23 mouse cellular contexts compared by ENCODE assay signal in genomic region chr16:82815255-82815654, GRCm38 (mm10). TPM values are rescaled to one million over a fixed set of nuclear protein-coding genes. Genes with fewer than 3 reads are reported as not detected.
"Had no signal": no experiment of that assay in that cellular context is flagged by ENCODE, and none has a peak within 500 bp of the region (broad histone marks: within the 10 kb centered on the region; RNA-seq: fewer than 3 reads in every experiment).

No protein-coding gene starts in this region.

- H3K4me1 ChIP-seq: kidney, embryonic 15.5 days; limb, embryonic 13.5 days; liver, embryonic 12.5 days; liver, embryonic 15.5 days; lung, embryonic 15.5 days; megakaryocyte, embryonic 14.5 days; midbrain, embryonic 15.5 days; stomach, embryonic 15.5 days had no signal

- H3K27ac ChIP-seq: kidney, embryonic 15.5 days; left cerebral cortex, adult 2 months; limb, embryonic 13.5 days; liver, embryonic 12.5 days; liver, embryonic 15.5 days; lung, embryonic 15.5 days; midbrain, embryonic 15.5 days; stomach, embryonic 15.5 days had no signal

- H3K9me3 ChIP-seq: kidney, embryonic 15.5 days; limb, embryonic 13.5 days; liver, embryonic 12.5 days; liver, embryonic 15.5 days; lung, embryonic 15.5 days; megakaryocyte, embryonic 14.5 days; midbrain, embryonic 15.5 days; stomach, embryonic 15.5 days had no signal

- H3K4me3 ChIP-seq: kidney, embryonic 15.5 days; left cerebral cortex, adult 2 months; limb, embryonic 13.5 days; liver, embryonic 12.5 days; liver, embryonic 15.5 days; lung, embryonic 15.5 days; megakaryocyte, embryonic 14.5 days; midbrain, embryonic 15.5 days; stomach, embryonic 15.5 days had no signal

- H3K9ac ChIP-seq: kidney, embryonic 15.5 days; limb, embryonic 13.5 days; liver, embryonic 12.5 days; liver, embryonic 15.5 days; lung, embryonic 15.5 days; midbrain, embryonic 15.5 days; stomach, embryonic 15.5 days had no signal

- DNase-seq: kidney, adult 11 months; kidney, adult 8-10 months; kidney, postnatal 10 days; kidney, postnatal 36 days; layer of hippocampus, postnatal 36 days; liver; lung, adult 18-20 months; lung, postnatal 10 days; lung, postnatal 36 days; retina, postnatal 1 day; right cerebral cortex, postnatal 25 days; spleen, adult 18-20 months; thymus, postnatal 25 days had no signal

- H3K36me3 ChIP-seq: kidney, embryonic 15.5 days; limb, embryonic 13.5 days; liver, embryonic 12.5 days; liver, embryonic 15.5 days; lung, embryonic 15.5 days; midbrain, embryonic 15.5 days; stomach, embryonic 15.5 days had no signal

- H3K27me3 ChIP-seq: kidney, embryonic 15.5 days; limb, embryonic 13.5 days; liver, embryonic 12.5 days; liver, embryonic 15.5 days; lung, embryonic 15.5 days; megakaryocyte, embryonic 14.5 days; midbrain, embryonic 15.5 days; stomach, embryonic 15.5 days had no signal

- ATAC-seq: liver, embryonic 12.5 days; midbrain, embryonic 15.5 days had no signal

- H3K4me2 ChIP-seq: kidney, embryonic 15.5 days; limb, embryonic 13.5 days; liver, embryonic 12.5 days; liver, embryonic 15.5 days; lung, embryonic 15.5 days; midbrain, embryonic 15.5 days; stomach, embryonic 15.5 days had no signal

RNA-seq across cellular contexts. Expression of gene Gm21833, which starts 12.9 kb away (rescaled TPM):
- polyA plus RNA-seq: kidney, embryonic 15.5 days; limb, embryonic 13.5 days; liver, embryonic 12.5 days; liver, embryonic 15.5 days; lung, embryonic 15.5 days; midbrain, embryonic 15.5 days; stomach, embryonic 15.5 days; thymus, postnatal 0 days had no signal
